Mouse (Mus musculus) embryonic facial prominence, embryonic 12.5 days (tissue): ENCODE measurements around the gene Rab3a. TPM values are rescaled to one million over a fixed set of nuclear protein-coding genes. Genes with fewer than 3 reads are reported as not detected.

Experiments used
- ATAC-seq: fragments of 200-750 bp; cut with Nextera tagmentation; 2 replicates; pipeline ENCODE4 v1.8.0; 2017; ENCODE audit not compliant: insufficient number of reproducible peaks, insufficient read depth, low FRiP score, low TSS enrichment
- H3K27ac ChIP-seq: fragments of 300-500 bp; sonication (generic); 2 replicates; pipeline ENCODE4 v1.5.1; 2016; ENCODE audit warnings: mild to moderate bottlenecking
- H3K27me3 ChIP-seq: fragments of 300-500 bp; sonication (generic); 2 replicates; pipeline ENCODE4 v1.6.1; 2016; ENCODE audit warnings: mild to moderate bottlenecking, moderate library complexity
- H3K36me3 ChIP-seq: fragments of 300-500 bp; sonication (generic); 2 replicates; pipeline ENCODE4 v1.6.1; 2016; ENCODE audit warnings: mild to moderate bottlenecking
- H3K4me1 ChIP-seq: fragments of 300-500 bp; sonication (generic); 2 replicates; pipeline ENCODE4 v1.6.1; 2016
- H3K4me2 ChIP-seq: fragments of 300-500 bp; sonication (generic); replicated peaks from 2 replicates; pipeline ENCODE4 v1.6.1; 2016; ENCODE audit warnings: mild to moderate bottlenecking, moderate library complexity
- H3K4me3 ChIP-seq: fragments of 300-500 bp; sonication (generic); 2 replicates; pipeline ENCODE4 v1.5.1; 2016; ENCODE audit warnings: mild to moderate bottlenecking
- H3K9ac ChIP-seq: fragments of 300-500 bp; sonication (generic); 2 replicates; pipeline ENCODE4 v1.6.1; 2016; ENCODE audit warnings: mild to moderate bottlenecking, moderate library complexity
- H3K9me3 ChIP-seq: fragments of 300-500 bp; sonication (generic); 2 replicates; pipeline ENCODE4 v1.6.1; 2016; ENCODE audit warnings: mild to moderate bottlenecking, moderate library complexity
- WGBS: fragments of 180-500 bp; shearing (Covaris S2); methylation state at CpG from one replicate; pipeline ENCODE4 v1.1.7; 2016; 5-methylcytosine and 5-hydroxymethylcytosine counted together
- polyA plus RNA-seq: library from polyadenylated mRNA; unstranded; fragments of >200 nt; fragmentation: Nextera tagmentation; extraction: Ambion mirVana; gene quantifications from 2 replicates; pipeline ENCODE4 v1.2.1, GENCODE M21; 2016

Gene Rab3a
- polyA plus RNA-seq, 1 experiment from 2014 or later, result 27.6 TPM

- WGBS, result 19% methylated on average over 21 of the region's 21 CpGs
- H3K9me3 ChIP-seq, result no peaks in the 10 kb centered on the region
- ATAC-seq, result no peak
- peak overlapping the region; percentile 30 for H3K4me2 ChIP-seq
- H3K27ac ChIP-seq, result peak overlapping the region; percentile 51; the same call in 1 of the 2 replicates
- H3K27me3 ChIP-seq, result peaks cover 14% of the 10 kb centered on the region
- H3K4me3 ChIP-seq, result no peak overlapping the region
- peaks cover 17% of the 10 kb centered on the region; the same call in 1 of the 2 replicates for H3K36me3 ChIP-seq
- H3K9ac ChIP-seq, result no peak overlapping the region
- H3K4me1 ChIP-seq, result peaks cover 21% of the 10 kb centered on the region
These were observed 1.3 kb upstream of the Rab3a start for GRCm38 (mm10) chr8:70753151-70753550.

DNA sequence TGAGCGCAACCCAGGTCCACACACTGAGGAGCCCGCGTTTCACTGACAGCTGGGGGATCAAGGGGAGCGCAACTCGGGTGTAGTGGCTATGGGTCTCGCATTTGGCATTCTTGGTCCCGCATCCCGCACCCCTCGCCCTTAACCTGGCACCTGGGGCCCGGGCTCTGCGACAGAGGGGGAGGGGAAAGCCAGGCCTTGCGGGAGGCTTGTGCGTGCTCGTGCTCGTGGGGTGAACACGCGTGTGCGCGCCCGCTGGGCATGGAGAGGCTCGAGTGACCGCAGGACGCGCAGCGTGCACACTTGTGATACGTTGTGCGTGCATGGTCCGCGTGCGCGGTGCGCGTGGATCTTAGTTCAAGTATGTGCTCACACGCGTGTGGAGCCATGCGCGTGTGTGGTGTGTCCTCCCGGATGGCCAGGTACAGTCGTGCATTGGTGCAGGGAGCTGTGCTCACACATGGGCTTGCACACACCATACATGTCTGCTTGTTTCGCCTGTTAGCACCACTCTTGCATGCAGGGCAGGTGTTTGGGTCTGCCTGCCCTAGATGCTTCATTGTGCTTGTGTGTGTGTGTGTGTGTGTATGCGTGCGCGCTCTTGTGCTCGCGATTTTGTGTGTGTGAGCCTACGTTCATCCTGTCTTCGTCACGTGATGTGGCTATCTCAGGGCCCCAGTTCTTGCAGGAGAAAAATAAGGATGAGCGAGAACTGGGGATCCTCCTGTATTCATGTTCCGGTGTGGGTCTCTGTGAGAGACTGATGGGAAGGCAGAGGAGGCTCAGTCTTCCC, 587 bp downstream of the Rab3a start:
- Histone ChIP-seq H3K4me3 (peak overlapping the region; percentile 57), H3K4me1 (peaks cover 31% of the 10 kb centered on the region), H3K9me3 (no peaks in the 10 kb centered on the region), H3K27me3 (no peaks in the 10 kb centered on the region; the same call in 1 of the 2 replicates), H3K27ac (peak overlapping the region; percentile 66), H3K36me3 (peaks cover 22% of the 10 kb centered on the region; the same call in 1 of the 2 replicates), H3K9ac (peak overlapping the region; percentile 72), H3K4me2 (peak overlapping the region; percentile 97)
- peak; percentile 13 for ATAC-seq
- WGBS, result 17% methylated on average over 50 of the region's 50 CpGs

GRCm38 (mm10) chr8:70755661-70756475, 1.4 kb downstream of the Rab3a start:
- no peak for ATAC-seq
- H3K36me3 ChIP-seq, result peaks cover 22% of the 10 kb centered on the region; the same call in 1 of the 2 replicates
- H3K4me2 ChIP-seq, result peak overlapping the region; percentile 97
- H3K27me3 ChIP-seq, result no peaks in the 10 kb centered on the region
- peak overlapping the region; percentile 57 for H3K4me3 ChIP-seq
- H3K27ac ChIP-seq, result no peak overlapping the region
- no peaks in the 10 kb centered on the region for H3K9me3 ChIP-seq
- peak overlapping the region; percentile 72 for H3K9ac ChIP-seq
- WGBS, result 81% methylated on average over 24 of the region's 24 CpGs
- H3K4me1 ChIP-seq, result peaks cover 33% of the 10 kb centered on the region

DNA sequence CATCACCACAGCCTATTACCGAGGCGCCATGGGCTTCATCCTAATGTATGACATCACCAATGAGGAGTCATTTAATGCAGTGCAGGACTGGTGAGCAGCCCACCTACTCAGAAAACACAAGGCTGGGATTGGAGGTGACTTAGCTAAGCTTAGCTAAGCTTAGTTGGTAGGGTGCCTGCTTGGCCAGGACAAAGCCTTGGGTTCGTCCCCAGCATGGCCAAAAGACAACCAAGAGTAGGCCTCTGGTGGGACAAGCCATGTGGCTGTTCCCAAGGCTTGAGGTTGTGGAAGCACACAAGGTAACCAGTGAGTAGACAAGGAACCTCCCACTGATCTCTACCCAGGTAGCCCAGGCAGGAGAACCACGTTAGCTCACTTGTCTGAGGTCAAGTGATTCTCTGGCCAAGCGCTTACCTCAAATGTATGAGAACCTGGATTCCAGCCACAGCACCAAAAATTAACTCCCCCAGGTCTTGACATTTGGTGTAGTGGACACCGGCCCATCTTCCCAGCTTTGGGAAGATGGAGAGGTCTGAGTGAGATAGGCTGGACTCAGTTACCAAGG, 2.1 kb downstream of the Rab3a start:
- Histone ChIP-seq H3K9me3 (no peaks in the 10 kb centered on the region), H3K27ac (no peak overlapping the region), H3K4me2 (no peak overlapping the region), H3K4me3 (no peak overlapping the region), H3K4me1 (peaks cover 37% of the 10 kb centered on the region), H3K36me3 (peaks cover 22% of the 10 kb centered on the region; the same call in 1 of the 2 replicates), H3K9ac (no peak overlapping the region), H3K27me3 (no peaks in the 10 kb centered on the region)
- 90% methylated on average over 6 of the region's 6 CpGs for WGBS
- no peak for ATAC-seq

DNA sequence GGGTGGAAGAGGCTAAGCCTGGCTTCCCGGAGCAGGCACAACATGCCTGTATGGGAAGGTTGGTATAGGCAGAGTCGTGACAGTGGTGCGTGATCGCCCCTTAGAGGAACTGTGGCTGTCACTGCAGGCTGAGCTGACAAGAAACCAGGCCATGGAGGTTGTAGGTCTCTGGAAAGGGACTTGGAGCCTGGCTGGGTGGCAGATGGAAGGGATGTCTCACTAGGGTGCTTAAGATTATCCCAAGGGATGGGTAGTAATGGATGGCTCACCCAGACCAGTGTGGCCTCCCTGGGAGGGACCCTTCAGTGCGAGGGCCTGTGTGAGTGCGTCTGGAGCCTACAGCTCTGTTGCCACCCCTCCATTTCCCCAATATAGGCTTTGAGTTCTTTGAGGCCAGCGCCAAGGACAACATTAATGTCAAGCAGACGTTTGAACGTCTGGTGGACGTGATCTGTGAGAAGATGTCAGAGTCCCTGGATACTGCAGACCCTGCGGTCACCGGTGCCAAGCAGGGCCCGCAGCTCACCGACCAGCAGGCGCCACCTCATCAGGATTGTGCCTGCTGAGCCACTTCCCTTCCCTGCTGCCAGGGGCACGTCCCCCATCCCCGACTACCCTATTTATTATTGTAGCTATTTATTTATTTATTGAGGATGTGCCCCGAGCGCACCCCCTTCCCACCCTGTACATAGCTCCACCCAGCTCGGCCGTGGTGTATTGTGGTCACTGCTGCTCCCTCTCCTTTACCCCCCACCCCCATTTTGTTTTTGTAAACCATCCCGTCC, 3.2 kb downstream of the Rab3a start:
- Histone ChIP-seq H3K4me3 (no peak overlapping the region), H3K4me1 (peaks cover 34% of the 10 kb centered on the region), H3K9ac (no peak overlapping the region), H3K4me2 (no peak overlapping the region), H3K9me3 (no peaks in the 10 kb centered on the region), H3K27ac (no peak overlapping the region), H3K27me3 (no peaks in the 10 kb centered on the region), H3K36me3 (peaks cover 22% of the 10 kb centered on the region; the same call in 1 of the 2 replicates)
- ATAC-seq, result no peak
- 70% methylated on average over 22 of the region's 22 CpGs for WGBS

DNA sequence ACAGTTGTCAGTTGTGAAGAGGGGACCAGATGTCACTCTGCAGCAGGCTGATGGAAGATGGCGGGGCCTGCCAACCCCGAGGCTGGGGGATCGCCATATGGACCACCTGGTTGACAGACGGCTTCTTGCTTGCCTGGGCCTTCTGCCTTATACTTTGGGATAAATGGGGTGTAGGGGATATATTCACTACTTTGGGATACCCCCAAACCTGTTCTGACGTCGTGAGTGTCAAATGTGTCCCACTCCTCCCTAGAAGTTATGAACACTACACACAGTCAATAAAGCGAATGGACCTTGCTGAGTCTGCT, 3.8 kb downstream of the Rab3a start:
- Histone ChIP-seq H3K36me3 (peaks cover 22% of the 10 kb centered on the region; the same call in 1 of the 2 replicates), H3K4me1 (peaks cover 29% of the 10 kb centered on the region), H3K27ac (no peak overlapping the region), H3K27me3 (no peaks in the 10 kb centered on the region), H3K9ac (no peak overlapping the region), H3K4me2 (no peak overlapping the region), H3K9me3 (no peaks in the 10 kb centered on the region), H3K4me3 (no peak overlapping the region)
- 82% methylated on average over 7 of the region's 7 CpGs for WGBS
- ATAC-seq, result no peak

GRCm38 (mm10) chr8:70758616-70759561, 4.4 kb downstream of the Rab3a start:
- ATAC-seq, result no peak
- Histone ChIP-seq H3K4me3 (no peak overlapping the region), H3K4me2 (0 out of 2 replicates have a peak overlapping the region, but pooled peaks have one; percentile 91), H3K36me3 (peaks cover 22% of the 10 kb centered on the region; the same call in 1 of the 2 replicates), H3K27me3 (no peaks in the 10 kb centered on the region), H3K9ac (no peak overlapping the region), H3K27ac (no peak overlapping the region), H3K9me3 (no peaks in the 10 kb centered on the region), H3K4me1 (peaks cover 28% of the 10 kb centered on the region)
- WGBS, result 69% methylated on average over 19 of the region's 19 CpGs

GRCm38 (mm10) chr8:70760350-70760749, 5.9 kb downstream of the Rab3a start:
- Histone ChIP-seq H3K4me3 (peak overlapping the region; percentile 65), H3K27me3 (no peaks in the 10 kb centered on the region), H3K9ac (peak overlapping the region; percentile 71), H3K4me1 (peaks cover 23% of the 10 kb centered on the region), H3K36me3 (peaks cover 22% of the 10 kb centered on the region; the same call in 1 of the 2 replicates), H3K4me2 (peak overlapping the region; percentile 91), H3K27ac (peak overlapping the region; percentile 71), H3K9me3 (no peaks in the 10 kb centered on the region)
- ATAC-seq, result peak; percentile 1; the same call in 1 of the 2 replicates
- WGBS, result 1% methylated on average over 22 of the region's 22 CpGs

GRCm38 (mm10) chr8:70760775-70761406, 6.4 kb downstream of the Rab3a start, which contains the start of gene Mpv17l2:
TSS of gene Mpv17l2 (minus strand) at chr8:70760946.
- Histone ChIP-seq H3K27me3 (no peaks in the 10 kb centered on the region), H3K4me2 (peak within 1 kb of the TSS; percentile 91), H3K36me3 (peaks cover 22% of the 10 kb centered on the region; the same call in 1 of the 2 replicates), H3K27ac (peak within 1 kb of the TSS; percentile 71), H3K9ac (peak within 1 kb of the TSS; percentile 71), H3K4me3 (peak within 1 kb of the TSS; percentile 65), H3K4me1 (peaks cover 20% of the 10 kb centered on the region), H3K9me3 (no peaks in the 10 kb centered on the region)
- ATAC-seq, result peak; percentile 93
- 1% methylated on average over 55 of the region's 55 CpGs for WGBS

- Histone ChIP-seq H3K4me2 (no peak overlapping the region), H3K9me3 (no peaks in the 10 kb centered on the region), H3K4me3 (no peak overlapping the region), H3K36me3 (peaks cover 11% of the 10 kb centered on the region; the same call in 1 of the 2 replicates), H3K4me1 (peaks cover 30% of the 10 kb centered on the region), H3K27me3 (no peaks in the 10 kb centered on the region), H3K27ac (no peak overlapping the region), H3K9ac (no peak overlapping the region)
- ATAC-seq, result no peak
- 86% methylated on average over 1 of the region's 1 CpGs for WGBS
These were observed 7.6 kb downstream of the Rab3a start for GRCm38 (mm10) chr8:70762118-70762517.
